Mouse (Mus musculus): ENCODE data around the gene Gpr152.
A peak's percentile ranks its signal among the peaks of the same experiment; 100 is the strongest.

The Gpr152 gene

GRCm38 (mm10) chr19:4150567-4151487 is 11.2 kb downstream of the Gpr152 start:
- no peak for DNase-seq (ENCODE audit: low spot score)

GRCm38 (mm10) chr19:4151488-4151860 is 11.9 kb downstream of the Gpr152 start:
- DNase-seq (ENCODE audit: low spot score), result no peak

- DNase-seq (ENCODE audit: low spot score), result no peak
These were observed 12.3 kb downstream of the Gpr152 start for GRCm38 (mm10) chr19:4151898-4152297.

- DNase-seq (ENCODE audit: low spot score), result no peak
These were observed 13.1 kb downstream of the Gpr152 start for GRCm38 (mm10) chr19:4152445-4153231.

GRCm38 (mm10) chr19:4153232-4153654 is 13.7 kb downstream of the Gpr152 start, which contains the start of gene Ptprcap:
TSS of gene Ptprcap (plus strand) at chr19:4153604.
- no peak for DNase-seq (ENCODE audit: low spot score)

GRCm38 (mm10) chr19:4154437-4155222 is 15.0 kb downstream of the Gpr152 start:
- no peak for DNase-seq (ENCODE audit: low spot score)

GRCm38 (mm10) chr19:4155223-4156072 is 15.9 kb downstream of the Gpr152 start:
- DNase-seq (ENCODE audit: low spot score), result no peak

- DNase-seq (ENCODE audit: low spot score), result no peak
These were observed 16.5 kb downstream of the Gpr152 start for GRCm38 (mm10) chr19:4156073-4156579.

- DNase-seq (ENCODE audit: low spot score), result no peak
These were observed 17.2 kb downstream of the Gpr152 start for GRCm38 (mm10) chr19:4156771-4157170.

GRCm38 (mm10) chr19:4159049-4159448 is 19.5 kb downstream of the Gpr152 start:
- DNase-seq (ENCODE audit: low spot score), result no peak

- peak; percentile 98 for DNase-seq (ENCODE audit: low spot score)
These were observed 23.3 kb downstream of the Gpr152 start, which contains the start of gene Rps6kb2 for GRCm38 (mm10) chr19:4162646-4163542. TSS of gene Rps6kb2 (minus strand) at chr19:4163354.

- no peak for DNase-seq (ENCODE audit: low spot score)
These were observed 23.9 kb downstream of the Gpr152 start for GRCm38 (mm10) chr19:4163543-4163887.

GRCm38 (mm10) chr19:4164100-4164499 is 24.5 kb downstream of the Gpr152 start:
- DNase-seq (ENCODE audit: low spot score), result no peak

GRCm38 (mm10) chr19:4164721-4165120 is 25.1 kb downstream of the Gpr152 start:
- no peak for DNase-seq (ENCODE audit: low spot score)

GRCm38 (mm10) chr19:4166678-4167476 is 27.3 kb downstream of the Gpr152 start:
- DNase-seq (ENCODE audit: low spot score), result no peak

- peak; percentile 99 for DNase-seq (ENCODE audit: low spot score)
These were observed 29.8 kb downstream of the Gpr152 start for GRCm38 (mm10) chr19:4169378-4169784.

- DNase-seq (ENCODE audit: low spot score), result no peak
These were observed 30.2 kb downstream of the Gpr152 start for GRCm38 (mm10) chr19:4169810-4170209.

GRCm38 (mm10) chr19:4170723-4171392 is 31.3 kb downstream of the Gpr152 start:
- no peak for DNase-seq (ENCODE audit: low spot score)

Data from lung, postnatal 25 days (tissue).